Mouse (Mus musculus): ENCODE data around the gene Camkk2. TPM values are rescaled to one million over a fixed set of nuclear protein-coding genes. Genes with fewer than 3 reads are reported as not detected.

Gene Camkk2
- polyA plus RNA-seq, 1 experiment from 2014 or later: 38.9 TPM

- Histone ChIP-seq H3K4me2 (replicated peaks) (no peak overlapping the region), H3K27ac (replicated peaks) (no peak overlapping the region)
- WGBS: 60% methylated on average over 6 of the region's 6 CpGs
Observed at GRCm38 (mm10) chr5:122708819-122709218, 70.4 kb downstream of the Camkk2 start.

GRCm38 (mm10) chr5:122707276-122708181 lies 71.7 kb downstream of the Camkk2 start, which contains the start of gene P2rx4:
Gene P2rx4, plus strand, starts transcription at chr5:122707544.
- WGBS: under 1% methylated on average over 66 of the region's 66 CpGs
- H3K4me3 ChIP-seq (replicated peaks): peak within 1 kb of the TSS; percentile 73
- H3K27me3 ChIP-seq: no peaks in the 10 kb centered on the region
- H3K4me2 ChIP-seq (replicated peaks): peak within 1 kb of the TSS; percentile 76
- H3K9me3 ChIP-seq (replicated peaks): no peaks in the 10 kb centered on the region
- peaks cover 6% of the 10 kb centered on the region; the same call in 1 of the 2 replicates for H3K4me1 ChIP-seq
- peak; percentile 83 for ATAC-seq (ENCODE audit: insufficient number of reproducible peaks, low FRiP score, low TSS enrichment, low read depth)
- peak within 1 kb of the TSS; percentile 85 for H3K27ac ChIP-seq (replicated peaks)
- peak within 1 kb of the TSS; percentile 75 for H3K9ac ChIP-seq
- no peaks in the 10 kb centered on the region for H3K36me3 ChIP-seq

More at GRCm38 (mm10) chr5:122708819-122709218, 70.4 kb downstream of the Camkk2 start:
- Histone ChIP-seq H3K27me3 (no peaks in the 10 kb centered on the region), H3K4me1 (peaks cover 6% of the 10 kb centered on the region; the same call in 1 of the 2 replicates), H3K9me3 (replicated peaks) (no peaks in the 10 kb centered on the region), H3K9ac (no peak overlapping the region), H3K4me3 (replicated peaks) (no peak overlapping the region), H3K36me3 (no peaks in the 10 kb centered on the region)
- ATAC-seq (ENCODE audit: insufficient number of reproducible peaks, low FRiP score, low TSS enrichment, low read depth): no peak

- Histone ChIP-seq H3K27ac (replicated peaks) (peak overlapping the region; percentile 85), H3K9me3 (replicated peaks) (no peaks in the 10 kb centered on the region)
- 0 out of 2 replicates have a peak, but pooled peaks have one; percentile 21 for ATAC-seq (ENCODE audit: insufficient number of reproducible peaks, low FRiP score, low TSS enrichment, low read depth)
Observed at GRCm38 (mm10) chr5:122706917-122707275, 72.3 kb downstream of the Camkk2 start.

GRCm38 (mm10) chr5:122705174-122705573 lies 74.0 kb downstream of the Camkk2 start:
- Histone ChIP-seq H3K36me3 (no peaks in the 10 kb centered on the region), H3K27me3 (no peaks in the 10 kb centered on the region), H3K9me3 (replicated peaks) (no peaks in the 10 kb centered on the region), H3K4me3 (replicated peaks) (no peak overlapping the region), H3K4me2 (replicated peaks) (no peak overlapping the region), H3K4me1 (peaks cover 6% of the 10 kb centered on the region; the same call in 1 of the 2 replicates), H3K9ac (no peak overlapping the region), H3K27ac (replicated peaks) (no peak overlapping the region)
- ATAC-seq (ENCODE audit: insufficient number of reproducible peaks, low FRiP score, low TSS enrichment, low read depth): no peak
- WGBS: 54% methylated on average over 3 of the region's 3 CpGs

More at GRCm38 (mm10) chr5:122706917-122707275, 72.3 kb downstream of the Camkk2 start:
- H3K27me3 ChIP-seq: no peaks in the 10 kb centered on the region
- peaks cover 6% of the 10 kb centered on the region; the same call in 1 of the 2 replicates for H3K4me1 ChIP-seq
- peak overlapping the region; percentile 75 for H3K9ac ChIP-seq
- WGBS: 32% methylated on average over 5 of the region's 5 CpGs
- peak overlapping the region; percentile 76 for H3K4me2 ChIP-seq (replicated peaks)
- peak overlapping the region; percentile 73 for H3K4me3 ChIP-seq (replicated peaks)
- H3K36me3 ChIP-seq: no peaks in the 10 kb centered on the region

- no peak overlapping the region for H3K9ac ChIP-seq
Observed at GRCm38 (mm10) chr5:122704571-122704970, 74.6 kb downstream of the Camkk2 start.

GRCm38 (mm10) chr5:122703574-122703973 lies 75.6 kb downstream of the Camkk2 start:
- Histone ChIP-seq H3K4me2 (replicated peaks) (no peak overlapping the region), H3K4me3 (replicated peaks) (no peak overlapping the region), H3K27me3 (no peaks in the 10 kb centered on the region), H3K9ac (no peak overlapping the region), H3K4me1 (peaks cover 6% of the 10 kb centered on the region; the same call in 1 of the 2 replicates), H3K9me3 (replicated peaks) (no peaks in the 10 kb centered on the region), H3K36me3 (no peaks in the 10 kb centered on the region), H3K27ac (replicated peaks) (no peak overlapping the region)
- no peak for ATAC-seq (ENCODE audit: insufficient number of reproducible peaks, low FRiP score, low TSS enrichment, low read depth)
- WGBS: 76% methylated on average over 2 of the region's 2 CpGs

More at GRCm38 (mm10) chr5:122704571-122704970, 74.6 kb downstream of the Camkk2 start:
- ATAC-seq (ENCODE audit: insufficient number of reproducible peaks, low FRiP score, low TSS enrichment, low read depth): no peak
- Histone ChIP-seq H3K4me2 (replicated peaks) (no peak overlapping the region), H3K4me3 (replicated peaks) (no peak overlapping the region), H3K27me3 (no peaks in the 10 kb centered on the region), H3K27ac (replicated peaks) (no peak overlapping the region), H3K9me3 (replicated peaks) (no peaks in the 10 kb centered on the region), H3K36me3 (no peaks in the 10 kb centered on the region), H3K4me1 (peaks cover 6% of the 10 kb centered on the region; the same call in 1 of the 2 replicates)
- WGBS: 81% methylated on average over 4 of the region's 4 CpGs

- peaks cover 6% of the 10 kb centered on the region; the same call in 1 of the 2 replicates for H3K4me1 ChIP-seq
- no peak overlapping the region for H3K4me2 ChIP-seq (replicated peaks)
- no peak overlapping the region for H3K9ac ChIP-seq
- H3K27ac ChIP-seq (replicated peaks): no peak overlapping the region
- H3K36me3 ChIP-seq: no peaks in the 10 kb centered on the region
- H3K4me3 ChIP-seq (replicated peaks): no peak overlapping the region
- 70% methylated on average over 6 of the region's 6 CpGs for WGBS
- ATAC-seq (ENCODE audit: insufficient number of reproducible peaks, low FRiP score, low TSS enrichment, low read depth): no peak
- H3K9me3 ChIP-seq (replicated peaks): no peaks in the 10 kb centered on the region
- H3K27me3 ChIP-seq: no peaks in the 10 kb centered on the region
Observed at GRCm38 (mm10) chr5:122702156-122702555, 77.1 kb downstream of the Camkk2 start.

- ATAC-seq (ENCODE audit: insufficient number of reproducible peaks, low FRiP score, low TSS enrichment, low read depth): no peak
Observed at GRCm38 (mm10) chr5:122700837-122701212, 78.4 kb downstream of the Camkk2 start.

GRCm38 (mm10) chr5:122700109-122700836 lies 78.9 kb downstream of the Camkk2 start:
- Histone ChIP-seq H3K9ac (no peak overlapping the region), H3K27me3 (no peaks in the 10 kb centered on the region), H3K27ac (replicated peaks) (no peak overlapping the region), H3K9me3 (replicated peaks) (no peaks in the 10 kb centered on the region), H3K4me2 (replicated peaks) (no peak overlapping the region), H3K4me3 (replicated peaks) (no peak overlapping the region), H3K36me3 (no peaks in the 10 kb centered on the region), H3K4me1 (no peaks in the 10 kb centered on the region)
- WGBS: 71% methylated on average over 12 of the region's 12 CpGs
- ATAC-seq (ENCODE audit: insufficient number of reproducible peaks, low FRiP score, low TSS enrichment, low read depth): no peak

More at GRCm38 (mm10) chr5:122700837-122701212, 78.4 kb downstream of the Camkk2 start:
- Histone ChIP-seq H3K4me1 (no peaks in the 10 kb centered on the region), H3K9ac (no peak overlapping the region), H3K4me3 (replicated peaks) (no peak overlapping the region), H3K27ac (replicated peaks) (no peak overlapping the region), H3K27me3 (no peaks in the 10 kb centered on the region), H3K9me3 (replicated peaks) (no peaks in the 10 kb centered on the region), H3K4me2 (replicated peaks) (no peak overlapping the region), H3K36me3 (no peaks in the 10 kb centered on the region)
- 50% methylated on average over 5 of the region's 5 CpGs for WGBS

- no peaks in the 10 kb centered on the region for H3K36me3 ChIP-seq
- H3K4me2 ChIP-seq (replicated peaks): no peak overlapping the region
- no peak overlapping the region for H3K9ac ChIP-seq
- ATAC-seq (ENCODE audit: insufficient number of reproducible peaks, low FRiP score, low TSS enrichment, low read depth): no peak
- no peaks in the 10 kb centered on the region for H3K27me3 ChIP-seq
- H3K4me3 ChIP-seq (replicated peaks): no peak overlapping the region
- H3K4me1 ChIP-seq: no peaks in the 10 kb centered on the region
- 68% methylated on average over 9 of the region's 9 CpGs for WGBS
- H3K9me3 ChIP-seq (replicated peaks): no peaks in the 10 kb centered on the region
- H3K27ac ChIP-seq (replicated peaks): no peak overlapping the region
Observed at GRCm38 (mm10) chr5:122698701-122699060, 80.5 kb downstream of the Camkk2 start.

GRCm38 (mm10) chr5:122698041-122698700 lies 81.0 kb downstream of the Camkk2 start:
- 74% methylated on average over 10 of the region's 10 CpGs for WGBS
- no peak for ATAC-seq (ENCODE audit: insufficient number of reproducible peaks, low FRiP score, low TSS enrichment, low read depth)
- Histone ChIP-seq H3K4me3 (replicated peaks) (no peak overlapping the region), H3K4me2 (replicated peaks) (no peak overlapping the region), H3K9me3 (replicated peaks) (no peaks in the 10 kb centered on the region), H3K27me3 (no peaks in the 10 kb centered on the region), H3K36me3 (no peaks in the 10 kb centered on the region), H3K27ac (replicated peaks) (no peak overlapping the region), H3K9ac (no peak overlapping the region), H3K4me1 (no peaks in the 10 kb centered on the region)

Data from embryonic facial prominence, embryonic 15.5 days (tissue).